In the genomic region with DNA sequence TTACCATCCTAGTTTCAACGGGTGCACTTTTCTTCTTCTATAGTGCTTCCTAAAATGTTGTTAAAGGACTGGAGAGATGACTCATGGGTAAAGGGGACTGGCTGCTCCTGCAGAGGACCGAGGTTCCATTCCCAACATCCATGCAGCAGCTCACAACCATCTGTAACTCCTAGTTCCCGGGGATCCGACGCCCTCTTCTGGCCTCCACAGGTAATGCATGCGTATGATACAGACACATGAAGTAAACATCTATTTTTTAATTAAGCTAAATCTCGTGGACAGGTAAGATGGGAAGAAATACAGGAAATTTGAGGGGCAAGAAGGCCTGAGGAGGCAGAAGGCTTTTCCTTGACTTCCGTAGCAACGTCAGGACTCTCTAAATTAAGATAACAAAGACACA, we compare ENCODE assay signal across 11 mouse cellular contexts. TPM values are rescaled to one million over a fixed set of nuclear protein-coding genes. Genes with fewer than 3 reads are reported as not detected.
DNase-seq lines count a peak whose midpoint lies in the region; ATAC-seq and TF ChIP-seq lines count a peak whose summit lies in the region.
"Had no signal": no experiment of that assay in that cellular context is flagged by ENCODE, and none has a peak within 500 bp of the region (broad histone marks: within the 10 kb centered on the region; RNA-seq: fewer than 3 reads in every experiment).

No protein-coding gene starts in this region.

- ATAC-seq in liver, postnatal 0 days, result no peak

- H3K27me3 ChIP-seq in embryonic facial prominence, embryonic 10.5 days (replicated peaks; ENCODE audit: low read depth, poor library complexity, severe bottlenecking), result peaks cover 19% of the 10 kb centered on the region; the same call in 1 of the 2 replicates
- H3K27me3 ChIP-seq in liver, postnatal 0 days (ENCODE audit: insufficient read depth, low read length), result no peaks in the 10 kb centered on the region
- H3K27me3 ChIP-seq: embryonic facial prominence, embryonic 15.5 days; megakaryocyte, embryonic 14.5 days had no signal

- no peak overlapping the region; the same call in 1 of the 2 replicates for H3K9ac ChIP-seq in liver, postnatal 0 days (replicated peaks)
- H3K9ac ChIP-seq: embryonic facial prominence, embryonic 15.5 days had no signal

- peak; percentile 79 for TF ChIP-seq CTCF in liver, postnatal 0 days (IDR thresholded peaks at IDR 0.05; ENCODE audit: low read depth)

- H3K4me2 ChIP-seq in liver, postnatal 0 days (ENCODE audit: low read depth, low read length), result peak overlapping the region; percentile 86

- TF ChIP-seq EP300 in liver, postnatal 0 days (IDR thresholded peaks at IDR 0.05; ENCODE audit: low read depth), result no peak

- no peaks in the 10 kb centered on the region for H3K36me3 ChIP-seq in embryonic facial prominence, embryonic 10.5 days (replicated peaks)
- no peaks in the 10 kb centered on the region for H3K36me3 ChIP-seq in liver, postnatal 0 days (replicated peaks; ENCODE audit: insufficient read depth, low read length)
- H3K36me3 ChIP-seq: embryonic facial prominence, embryonic 15.5 days had no signal

- no peak overlapping the region for H3K27ac ChIP-seq in embryonic facial prominence, embryonic 10.5 days (replicated peaks)
- peak overlapping the region; percentile 96 for H3K27ac ChIP-seq in liver, postnatal 0 days (ENCODE audit: low read depth)
- H3K27ac ChIP-seq: embryonic facial prominence, embryonic 15.5 days had no signal

- no peak overlapping the region for H3K4me3 ChIP-seq in embryonic facial prominence, embryonic 10.5 days
- H3K4me3 ChIP-seq in liver, postnatal 0 days (ENCODE audit: low read depth, low read length), result peak overlapping the region; percentile 49

- no peaks in the 10 kb centered on the region for H3K9me3 ChIP-seq in embryonic facial prominence, embryonic 10.5 days
- H3K9me3 ChIP-seq in liver, postnatal 0 days (ENCODE audit: low read length), result no peaks in the 10 kb centered on the region
- H3K9me3 ChIP-seq: embryonic facial prominence, embryonic 15.5 days had no signal

- WGBS in embryonic facial prominence, embryonic 10.5 days, result 36% methylated on average over 9 of the region's 9 CpGs
- WGBS in liver, postnatal 0 days (ENCODE audit: insufficient replicate concordance), result 31% methylated on average over 9 of the region's 9 CpGs

- H3K4me1 ChIP-seq in embryonic facial prominence, embryonic 10.5 days, result peaks cover 41% of the 10 kb centered on the region
- peaks cover 33% of the 10 kb centered on the region for H3K4me1 ChIP-seq in liver, postnatal 0 days (ENCODE audit: insufficient read depth)

- DNase-seq in adrenal gland, postnatal 14 days, result peak; percentile 48
- DNase-seq in adrenal gland, adult 18-20 months (ENCODE audit: low spot score in 2 of 2), result no peak
- peak; percentile 64 for DNase-seq in A20 (ENCODE audit: low read depth, low spot score)
- DNase-seq in embryonic facial prominence, embryonic 10.5 days (ENCODE audit: low spot score), result peak; percentile 36
- DNase-seq in liver, postnatal 0 days, result peak; percentile 60
- DNase-seq in thymus, postnatal 14 days, result peak; percentile 82
- DNase-seq in urinary bladder, postnatal 4 days (ENCODE audit: low spot score in 2 of 2), result no peak
- no peak for DNase-seq in embryo, embryonic 10 days (ENCODE audit: low spot score)

RNA-seq across cellular contexts. Expression of a gene that starts 29.2 kb away (rescaled TPM):
- 7.2 and 7.6 TPM in 2 replicates for total RNA-seq in adrenal gland, postnatal 14 days (2021)
- 1 to 10 TPM; 5.8 to 8.3 TPM for total RNA-seq in adrenal gland, adult 18-20 months (2021)
- polyA plus RNA-seq in embryonic facial prominence, embryonic 10.5 days (2016; fragmentation: Nextera tagmentation; extraction: Ambion mirVana), result 19.9 and 20.2 TPM in 2 replicates
- 4.3 and 4.8 TPM in 2 replicates for polyA plus RNA-seq in liver, postnatal 0 days (2015; fragmentation: Nextera tagmentation; extraction: Ambion mirVana)

RNA-seq across cellular contexts. Expression of a gene that starts 36.6 kb away (rescaled TPM):
- total RNA-seq in adrenal gland, postnatal 14 days (2021), result 5.6 and 6.2 TPM in 2 replicates
- 1 to 10 TPM; 3.4 to 8.0 TPM for total RNA-seq in adrenal gland, adult 18-20 months (2021)
- 0.49 and 4.6 TPM in 2 replicates for polyA plus RNA-seq in embryonic facial prominence, embryonic 10.5 days (2016; fragmentation: Nextera tagmentation; extraction: Ambion mirVana)
- 0.42 TPM in 1 of 2 replicates, not detected in the other for polyA plus RNA-seq in liver, postnatal 0 days (2015; fragmentation: Nextera tagmentation; extraction: Ambion mirVana)
- polyA plus RNA-seq: C2C12 had no signal

Comparison
In these comparisons a context has a peak if more than half of its experiments do, and no peak if none do; other contexts are left out.
1. DNase-seq: peak in adrenal gland, postnatal 14 days (single experiment), A20 (single experiment), embryonic facial prominence, embryonic 10.5 days (single experiment), liver, postnatal 0 days (single experiment) and thymus, postnatal 14 days (single experiment); none in adrenal gland, adult 18-20 months (0 of 2), urinary bladder, postnatal 4 days (0 of 2) and embryo, embryonic 10 days (single experiment).